Mouse (Mus musculus): ENCODE results near the gene Lmod2.

GRCm38 (mm10) chr6:24590282-24590681 lies 7.3 kb upstream of the Lmod2 start:
- TF ChIP-seq EP300 (IDR thresholded peaks at IDR 0.05; ENCODE audit: low read depth) (no peak), CTCF (IDR thresholded peaks at IDR 0.05; ENCODE audit: low read depth) (no peak)

Data from liver, embryonic 14.5 days (tissue).